Mouse (Mus musculus): ENCODE data around the gene Prss34.

Gene Prss34

GRCm38 (mm10) chr17:25298094-25298493 lies at the start of gene Prss34:
Gene Prss34 (plus strand): TSS chr17:25298394.
- no peak for DNase-seq

- DNase-seq = no peak
Measured at GRCm38 (mm10) chr17:25250181-25250835, 47.9 kb upstream of the Prss34 start.

GRCm38 (mm10) chr17:25252643-25253042 lies 45.6 kb upstream of the Prss34 start:
- no peak for DNase-seq

GRCm38 (mm10) chr17:25253760-25254159 lies 44.4 kb upstream of the Prss34 start:
- DNase-seq = no peak

GRCm38 (mm10) chr17:25255110-25255509 lies 43.1 kb upstream of the Prss34 start:
- no peak for DNase-seq

GRCm38 (mm10) chr17:25256140-25256754 lies 41.9 kb upstream of the Prss34 start, which contains the start of gene Baiap3:
Gene Baiap3 (minus strand): TSS chr17:25256364.
- no peak for DNase-seq

- DNase-seq = no peak
Measured at GRCm38 (mm10) chr17:25257804-25258261, 40.4 kb upstream of the Prss34 start.

GRCm38 (mm10) chr17:25264453-25264852 lies 33.7 kb upstream of the Prss34 start:
- peak; percentile 45 for DNase-seq

- no peak for DNase-seq
Measured at GRCm38 (mm10) chr17:25270795-25271335, 27.3 kb upstream of the Prss34 start.

GRCm38 (mm10) chr17:25272326-25272725 lies 25.9 kb upstream of the Prss34 start:
- DNase-seq = no peak

GRCm38 (mm10) chr17:25272951-25273705 lies 25.1 kb upstream of the Prss34 start:
- peak; percentile 94 for DNase-seq

GRCm38 (mm10) chr17:25273706-25274501 lies 24.3 kb upstream of the Prss34 start:
- DNase-seq = peak; percentile 97

GRCm38 (mm10) chr17:25274571-25275346 lies 23.4 kb upstream of the Prss34 start, which contains the start of gene Ube2i:
Gene Ube2i (minus strand): TSS chr17:25274622.
- DNase-seq = no peak

GRCm38 (mm10) chr17:25275833-25276232 lies 22.4 kb upstream of the Prss34 start:
- DNase-seq = no peak

- DNase-seq = no peak
Measured at GRCm38 (mm10) chr17:25282133-25282532, 16.1 kb upstream of the Prss34 start.

GRCm38 (mm10) chr17:25285033-25285432 lies 13.2 kb upstream of the Prss34 start:
- DNase-seq = peak; percentile 89

GRCm38 (mm10) chr17:25288842-25289241 lies 9.4 kb upstream of the Prss34 start:
- DNase-seq = no peak

GRCm38 (mm10) chr17:25290411-25290810 lies 7.8 kb upstream of the Prss34 start:
- DNase-seq = no peak

- DNase-seq = no peak
Measured at GRCm38 (mm10) chr17:25293495-25293894, 4.7 kb upstream of the Prss34 start.

- DNase-seq = no peak
Measured at GRCm38 (mm10) chr17:25294111-25294510, 4.1 kb upstream of the Prss34 start.

- DNase-seq = no peak
Measured at GRCm38 (mm10) chr17:25308346-25308745, 10.2 kb downstream of the Prss34 start, which contains the start of gene Prss28. Gene Prss28 (plus strand): TSS chr17:25308646.

- no peak for DNase-seq
Measured at GRCm38 (mm10) chr17:25318354-25318753, 20.2 kb downstream of the Prss34 start, which contains the start of gene Prss29. Gene Prss29 (plus strand): TSS chr17:25318654.

Measured in cerebellum, adult 9-10 months (tissue).